Mouse (Mus musculus): ENCODE results near the gene Gas2l2.

DNA sequence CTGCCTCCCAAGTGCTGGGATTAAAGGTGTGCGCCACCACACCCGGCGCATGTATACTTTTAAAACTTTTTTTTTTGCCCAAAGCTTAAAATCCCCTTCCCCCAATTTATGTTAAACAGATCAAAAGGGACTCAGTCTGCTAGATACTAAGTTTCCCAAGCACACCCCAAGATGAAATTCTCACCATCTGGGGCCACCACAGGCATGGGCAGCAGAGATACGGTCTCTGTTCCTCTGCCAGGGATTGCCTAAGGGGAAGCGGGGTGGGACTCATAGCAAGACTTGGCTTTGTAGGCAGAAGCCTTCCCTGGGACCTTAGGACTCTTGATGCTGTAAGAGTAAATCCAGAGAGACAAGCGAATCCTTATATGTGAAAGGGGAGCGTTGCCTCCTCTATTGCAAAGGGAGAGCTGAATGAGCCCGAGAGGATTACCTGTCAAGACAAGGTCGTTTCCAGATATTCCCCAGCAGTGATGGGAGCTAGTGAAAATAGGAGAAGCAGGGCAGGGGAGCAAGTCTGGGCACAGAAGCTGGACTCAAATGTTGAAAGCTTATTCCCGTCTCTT is 32.3 kb upstream of the Gas2l2 start:
- TF ChIP-seq CTCF (IDR thresholded peaks at IDR 0.05) (no peak), EP300 (IDR thresholded peaks at IDR 0.05; ENCODE audit: insufficient read depth, low read depth, low read length) (no peak), POLR2A (IDR thresholded peaks at IDR 0.05; ENCODE audit: insufficient read depth, low read depth, low read length) (no peak)

Data from heart, adult 2 months (tissue).